Mouse (Mus musculus): ENCODE results near the gene Zfp770.

DNA sequence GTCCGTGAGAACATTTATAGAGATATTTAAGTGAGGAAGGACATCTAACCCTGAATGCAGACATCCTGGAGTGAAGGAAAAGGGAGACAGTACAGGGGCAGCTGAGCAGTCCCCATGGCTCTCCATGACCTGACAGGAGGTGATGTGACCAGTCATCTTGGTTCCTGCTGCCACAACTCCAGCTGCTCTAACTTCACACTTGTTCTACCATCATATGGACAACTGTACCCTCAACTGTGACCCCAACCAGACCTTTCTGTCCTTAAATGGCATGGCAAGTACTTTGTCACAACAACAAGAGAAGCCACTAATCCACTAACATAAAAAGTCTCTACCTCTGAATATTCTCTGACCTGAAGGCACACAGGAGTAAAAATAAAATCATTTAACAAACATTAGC, 39.3 kb downstream of the Zfp770 start:
- TF ChIP-seq POLR2A (IDR thresholded peaks at IDR 0.05; ENCODE audit: low read depth, low read length): no peak
- TF ChIP-seq CTCF (IDR thresholded peaks at IDR 0.05; ENCODE audit: borderline replicate concordance, insufficient read depth, low read length): no peak

Measured in embryonic fibroblast, embryonic 13.5 days (primary cell).